Mouse (Mus musculus) midbrain, embryonic 10.5 days (tissue): ENCODE measurements at regions not wholly inside any gene's neighbourhood (a gene's known extent, or its start where the extent isn't known, plus 50 kb on each side); places are given as distances from the start of the nearest gene placed in this dataset.
"Not testable (repeated sequence)": the region's sequence is repeated elsewhere in the genome, so short reads cannot be mapped to it uniquely, and the experiment has no call there.

Source experiments
- DNase-seq: peaks from one replicate; pipeline ENCODE4 v3.0.0-alpha.2; 2017; ENCODE audit warnings: low spot score
- H3K27ac ChIP-seq: fragments of 300-500 bp; sonication (generic); replicated peaks from 2 replicates; pipeline ENCODE4 v1.5.1; 2016; ENCODE audit warnings: mild to moderate bottlenecking
- H3K27me3 ChIP-seq: fragments of 300-500 bp; sonication (generic); 2 replicates; pipeline ENCODE4 v1.6.1; 2016; ENCODE audit warnings: low read depth, mild to moderate bottlenecking; ENCODE audit not compliant: poor library complexity, severe bottlenecking
- H3K36me3 ChIP-seq: fragments of 300-500 bp; sonication (generic); 2 replicates; pipeline ENCODE4 v1.6.1; 2016; ENCODE audit warnings: mild to moderate bottlenecking, moderate library complexity
- H3K4me1 ChIP-seq: fragments of 300-500 bp; sonication (generic); 2 replicates; pipeline ENCODE4 v1.6.1; 2016
- H3K4me3 ChIP-seq: fragments of 300-500 bp; sonication (generic); 2 replicates; pipeline ENCODE4 v1.5.1; 2016; ENCODE audit warnings: mild to moderate bottlenecking, moderate library complexity
- H3K9me3 ChIP-seq: fragments of 300-500 bp; sonication (generic); replicated peaks from 2 replicates; pipeline ENCODE4 v1.6.1; 2016; ENCODE audit warnings: mild to moderate bottlenecking
- WGBS: fragments of 180-500 bp; shearing (Covaris S2); methylation state at CpG from one replicate; pipeline ENCODE4 v1.1.7; 2016; 5-methylcytosine and 5-hydroxymethylcytosine counted together

- Histone ChIP-seq H3K9me3 (no peaks in the 10 kb centered on the region), H3K27me3 (no peaks in the 10 kb centered on the region), H3K27ac (no peak overlapping the region), H3K4me1 (peaks cover 8% of the 10 kb centered on the region), H3K36me3 (no peaks in the 10 kb centered on the region), H3K4me3 (no peak overlapping the region)
- DNase-seq: no peak
- WGBS: 93% methylated on average over 1 of the region's 1 CpGs
Measured at GRCm38 (mm10) chr1:81739981-81740380, 492.9 kb upstream of the Gm9747 start.

- not testable (repeated sequence) for H3K9me3 ChIP-seq, H3K4me3 ChIP-seq, DNase-seq, H3K27ac ChIP-seq, H3K36me3 ChIP-seq, H3K27me3 ChIP-seq
- peaks cover 14% of the 10 kb centered on the region for H3K4me1 ChIP-seq
- 91% methylated on average over 8 of the region's 8 CpGs for WGBS
Measured at GRCm38 (mm10) chr1:81741882-81742281, 491.0 kb upstream of the Gm9747 start.

DNA sequence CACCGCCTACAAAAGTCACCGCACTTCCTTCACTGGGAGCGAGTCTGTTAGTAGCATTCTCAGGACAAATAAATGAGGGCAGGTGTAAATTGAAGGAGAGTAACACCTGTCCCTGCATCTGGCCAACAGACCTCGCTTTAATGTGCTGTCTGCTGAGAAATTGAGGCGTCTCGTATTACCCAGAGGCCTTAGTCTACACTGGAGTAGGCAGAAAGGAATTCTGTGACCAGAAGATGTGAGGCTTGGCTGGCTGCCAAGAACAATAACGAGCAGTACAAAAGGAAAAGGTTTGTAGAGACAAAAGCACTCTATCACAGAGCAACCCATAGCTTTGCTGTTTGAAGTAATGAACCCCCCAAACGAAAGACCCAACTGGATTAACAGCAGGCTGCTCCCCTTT is 488.4 kb upstream of the Gm9747 start:
- peak; percentile 20 for DNase-seq
- WGBS: 57% methylated on average over 8 of the region's 8 CpGs
- no peaks in the 10 kb centered on the region for H3K36me3 ChIP-seq
- no peak overlapping the region for H3K4me3 ChIP-seq
- H3K9me3 ChIP-seq: no peaks in the 10 kb centered on the region
- H3K27ac ChIP-seq: 0 out of 2 replicates have a peak overlapping the region, but pooled peaks have one; percentile 28
- no peaks in the 10 kb centered on the region for H3K27me3 ChIP-seq
- peaks cover 14% of the 10 kb centered on the region for H3K4me1 ChIP-seq

- H3K9me3 ChIP-seq: no peaks in the 10 kb centered on the region
- no peak overlapping the region for H3K4me3 ChIP-seq
- H3K27me3 ChIP-seq: no peaks in the 10 kb centered on the region
- H3K27ac ChIP-seq: 0 out of 2 replicates have a peak overlapping the region, but pooled peaks have one; percentile 28
- DNase-seq: peak; percentile 14
- peaks cover 14% of the 10 kb centered on the region for H3K4me1 ChIP-seq
- H3K36me3 ChIP-seq: no peaks in the 10 kb centered on the region
- WGBS: 69% methylated on average over 14 of the region's 14 CpGs
Measured at GRCm38 (mm10) chr1:81745024-81745960, 487.6 kb upstream of the Gm9747 start.

GRCm38 (mm10) chr1:81746013-81746412 is 486.9 kb upstream of the Gm9747 start:
- peaks cover 14% of the 10 kb centered on the region for H3K4me1 ChIP-seq
- no peak overlapping the region for H3K4me3 ChIP-seq
- no peaks in the 10 kb centered on the region for H3K36me3 ChIP-seq
- no peak for DNase-seq
- H3K27me3 ChIP-seq: no peaks in the 10 kb centered on the region
- 91% methylated on average over 3 of the region's 3 CpGs for WGBS
- no peak overlapping the region for H3K27ac ChIP-seq
- no peaks in the 10 kb centered on the region for H3K9me3 ChIP-seq

DNA sequence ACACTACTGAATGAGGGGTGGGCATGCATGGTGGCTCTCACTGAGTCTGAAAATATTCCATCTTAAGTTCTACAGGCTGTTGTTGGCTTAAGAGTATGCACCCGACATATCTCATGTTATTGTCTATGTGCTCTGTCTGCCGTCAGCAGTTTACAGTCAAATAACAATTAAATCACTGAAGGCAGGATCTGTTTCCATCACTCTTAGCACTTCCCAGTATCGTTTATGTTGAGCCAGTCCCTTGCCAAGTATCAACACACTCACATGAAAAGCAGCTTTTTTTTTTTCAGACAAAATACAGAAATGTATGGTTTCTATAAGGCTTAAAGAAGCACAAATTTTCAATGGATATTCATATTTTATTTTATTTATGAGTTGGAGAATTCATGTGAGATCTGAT is 485.9 kb upstream of the Gm9747 start:
- 96% methylated on average over 3 of the region's 3 CpGs for WGBS
- Histone ChIP-seq H3K4me3 (no peak overlapping the region), H3K27ac (no peak overlapping the region), H3K9me3 (no peaks in the 10 kb centered on the region), H3K27me3 (no peaks in the 10 kb centered on the region), H3K4me1 (peaks cover 14% of the 10 kb centered on the region), H3K36me3 (no peaks in the 10 kb centered on the region)
- no peak for DNase-seq

- no peak overlapping the region for H3K4me3 ChIP-seq
- WGBS: 88% methylated on average over 2 of the region's 2 CpGs
- DNase-seq: no peak
- H3K27ac ChIP-seq: no peak overlapping the region
- H3K4me1 ChIP-seq: no peaks in the 10 kb centered on the region
- H3K27me3 ChIP-seq: no peaks in the 10 kb centered on the region
- H3K36me3 ChIP-seq: no peaks in the 10 kb centered on the region
- H3K9me3 ChIP-seq: no peaks in the 10 kb centered on the region
Measured at GRCm38 (mm10) chr1:81754067-81754466, 478.8 kb upstream of the Gm9747 start.

- 91% methylated on average over 3 of the region's 3 CpGs for WGBS
- Histone ChIP-seq H3K9me3 (no peaks in the 10 kb centered on the region), H3K27ac (no peak overlapping the region), H3K4me3 (no peak overlapping the region), H3K27me3 (no peaks in the 10 kb centered on the region), H3K4me1 (no peaks in the 10 kb centered on the region), H3K36me3 (no peaks in the 10 kb centered on the region)
- no peak for DNase-seq
Measured at GRCm38 (mm10) chr1:81755281-81755680, 477.6 kb upstream of the Gm9747 start.

DNA sequence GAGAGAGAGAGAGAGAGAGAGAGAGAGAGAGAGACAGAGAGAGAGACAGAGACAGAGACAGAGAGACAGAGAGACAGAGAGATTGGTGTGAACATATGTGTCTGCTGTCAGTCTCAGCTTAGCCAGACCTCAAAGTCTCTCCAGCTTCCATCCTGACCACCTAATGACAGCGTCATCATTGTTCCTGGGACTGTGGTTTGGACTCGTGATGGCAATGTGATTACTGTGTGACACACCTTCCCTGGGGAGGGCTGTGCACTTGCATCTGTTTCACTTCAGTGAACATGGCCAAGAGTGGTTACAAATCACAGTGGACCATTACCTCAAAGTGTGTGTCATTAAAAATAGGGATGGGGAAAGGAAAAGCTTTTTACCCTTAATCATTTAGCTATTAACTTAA is 477.2 kb upstream of the Gm9747 start:
- Histone ChIP-seq H3K4me3 (no peak overlapping the region), H3K27ac (no peak overlapping the region), H3K27me3 (no peaks in the 10 kb centered on the region), H3K36me3 (no peaks in the 10 kb centered on the region), H3K9me3 (no peaks in the 10 kb centered on the region), H3K4me1 (no peaks in the 10 kb centered on the region)
- 80% methylated on average over 2 of the region's 2 CpGs for WGBS
- DNase-seq: no peak

GRCm38 (mm10) chr1:81759919-81760318 is 473.0 kb upstream of the Gm9747 start:
- 89% methylated on average over 2 of the region's 2 CpGs for WGBS
- no peak overlapping the region for H3K27ac ChIP-seq
- no peaks in the 10 kb centered on the region for H3K27me3 ChIP-seq
- DNase-seq: no peak
- H3K4me3 ChIP-seq: no peak overlapping the region
- H3K9me3 ChIP-seq: peaks cover 4% of the 10 kb centered on the region; the same call in 1 of the 2 replicates
- no peaks in the 10 kb centered on the region for H3K4me1 ChIP-seq
- no peaks in the 10 kb centered on the region for H3K36me3 ChIP-seq

DNA sequence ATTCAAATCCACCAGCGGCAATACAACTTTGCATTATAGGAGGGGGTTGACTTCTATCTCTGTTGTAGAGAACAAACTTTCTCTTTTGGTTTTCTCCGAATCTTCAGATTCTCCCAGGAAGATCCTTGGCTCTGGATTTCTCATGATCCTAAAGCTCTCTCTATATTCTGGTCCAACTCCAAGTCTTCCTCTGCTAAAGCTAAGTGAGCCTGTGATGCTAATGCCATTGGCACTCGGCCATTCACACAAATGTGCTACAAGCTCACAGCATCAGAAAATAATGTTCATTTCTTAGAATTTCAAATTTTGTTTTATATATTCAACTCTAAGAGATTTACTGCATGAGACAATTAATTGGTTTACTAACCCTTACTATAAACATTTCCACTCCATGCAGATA is 461.2 kb upstream of the Gm9747 start:
- H3K27me3 ChIP-seq: no peaks in the 10 kb centered on the region
- no peaks in the 10 kb centered on the region for H3K9me3 ChIP-seq
- DNase-seq: no peak
- H3K4me1 ChIP-seq: no peaks in the 10 kb centered on the region
- H3K36me3 ChIP-seq: no peaks in the 10 kb centered on the region
- no peak overlapping the region for H3K4me3 ChIP-seq
- no peak overlapping the region for H3K27ac ChIP-seq
- 89% methylated on average over 3 of the region's 3 CpGs for WGBS

DNA sequence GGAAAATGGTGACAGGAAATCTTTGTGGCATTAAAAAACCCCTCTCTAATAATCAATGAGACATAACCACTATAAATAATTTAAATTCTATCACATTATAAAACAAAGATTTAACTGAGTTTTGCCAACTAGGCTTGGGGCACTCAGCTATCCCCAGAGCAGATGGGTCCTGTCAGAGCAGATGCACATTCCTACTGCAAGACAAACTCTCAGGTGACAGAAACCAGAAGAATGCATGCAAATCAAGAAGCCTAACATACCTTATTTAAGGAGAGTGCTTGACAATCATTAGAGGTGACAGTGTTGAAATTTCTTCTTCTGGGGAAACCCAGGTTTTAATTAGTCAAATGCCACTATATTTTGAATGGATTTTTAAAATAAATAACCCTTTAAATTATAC is 452.3 kb upstream of the Gm9747 start:
- H3K27ac ChIP-seq: no peak overlapping the region
- H3K27me3 ChIP-seq: no peaks in the 10 kb centered on the region
- DNase-seq: no peak
- no peaks in the 10 kb centered on the region for H3K4me1 ChIP-seq
- no peaks in the 10 kb centered on the region for H3K36me3 ChIP-seq
- H3K9me3 ChIP-seq: no peaks in the 10 kb centered on the region
- H3K4me3 ChIP-seq: no peak overlapping the region

- H3K36me3 ChIP-seq: no peaks in the 10 kb centered on the region
- DNase-seq: no peak
- H3K27ac ChIP-seq: no peak overlapping the region
- H3K4me1 ChIP-seq: no peaks in the 10 kb centered on the region
- 53% methylated on average over 1 of the region's 1 CpGs for WGBS
- H3K9me3 ChIP-seq: no peaks in the 10 kb centered on the region
- H3K27me3 ChIP-seq: no peaks in the 10 kb centered on the region
- no peak overlapping the region for H3K4me3 ChIP-seq
Measured at GRCm38 (mm10) chr1:81784305-81784704, 448.6 kb upstream of the Gm9747 start.
